Mouse (Mus musculus): ENCODE results near the gene Clnk. TPM values are rescaled to one million over a fixed set of nuclear protein-coding genes. Genes with fewer than 3 reads are reported as not detected.
A peak's percentile ranks its signal among the peaks of the same experiment; 100 is the strongest.
"Not testable (repeated sequence)": the region's sequence is repeated elsewhere in the genome, so short reads cannot be mapped to it uniquely, and the experiment has no call there.

Gene Clnk
- not detected for total RNA-seq (2021)

- no peak for DNase-seq (ENCODE audit: low spot score)
- intact Hi-C loops (cut with DNase I): no loop called here
Measured at GRCm38 (mm10) chr5:38876622-38877021, at the start of gene Clnk. TSS of gene Clnk (minus strand) at chr5:38876812.

GRCm38 (mm10) chr5:38905271-38905670 is 28.7 kb upstream of the Clnk start:
- intact Hi-C loops (cut with DNase I): no loop called here

GRCm38 (mm10) chr5:38904528-38905044 is 28.0 kb upstream of the Clnk start:
- no peak for DNase-seq (ENCODE audit: low spot score)
- intact Hi-C loops (cut with DNase I): no loop called here

More at GRCm38 (mm10) chr5:38905271-38905670, 28.7 kb upstream of the Clnk start:
- DNase-seq (ENCODE audit: low spot score): no peak

GRCm38 (mm10) chr5:38902889-38903288 is 26.3 kb upstream of the Clnk start:
- intact Hi-C loops (cut with DNase I): no loop called here
- DNase-seq (ENCODE audit: low spot score): peak; percentile 24

- DNase-seq (ENCODE audit: low spot score): peak; percentile 10
Measured at GRCm38 (mm10) chr5:38899051-38899450, 22.4 kb upstream of the Clnk start.

GRCm38 (mm10) chr5:38888646-38889045 is 12.0 kb upstream of the Clnk start:
- no peak for DNase-seq (ENCODE audit: low spot score)
- intact Hi-C loops (cut with DNase I): no loop called here

More at GRCm38 (mm10) chr5:38899051-38899450, 22.4 kb upstream of the Clnk start:
- intact Hi-C loops (cut with DNase I): no loop called here

GRCm38 (mm10) chr5:38886623-38887275 is 10.1 kb upstream of the Clnk start:
- DNase-seq (ENCODE audit: low spot score): no peak
- intact Hi-C loops (cut with DNase I): no loop called here

GRCm38 (mm10) chr5:38882635-38883034 is 6.0 kb upstream of the Clnk start:
- DNase-seq (ENCODE audit: low spot score); intact Hi-C loops (cut with DNase I): not testable (repeated sequence)

GRCm38 (mm10) chr5:38881728-38882620 is 5.4 kb upstream of the Clnk start:
- no peak for DNase-seq (ENCODE audit: low spot score)
- intact Hi-C loops (cut with DNase I): no loop called here

GRCm38 (mm10) chr5:38881416-38881727 is 4.8 kb upstream of the Clnk start:
- intact Hi-C loops (cut with DNase I): no loop called here
- no peak for DNase-seq (ENCODE audit: low spot score)

- intact Hi-C loops (cut with DNase I): no loop called here
- DNase-seq (ENCODE audit: low spot score): no peak
Measured at GRCm38 (mm10) chr5:38879989-38880706, 3.5 kb upstream of the Clnk start.

GRCm38 (mm10) chr5:38875403-38875802 is 1.2 kb downstream of the Clnk start:
- intact Hi-C loops (cut with DNase I): no loop called here
- no peak for DNase-seq (ENCODE audit: low spot score)

GRCm38 (mm10) chr5:38874931-38875330 is 1.7 kb downstream of the Clnk start:
- intact Hi-C loops (cut with DNase I): no loop called here
- DNase-seq (ENCODE audit: low spot score): no peak

GRCm38 (mm10) chr5:38872906-38873305 is 3.7 kb downstream of the Clnk start:
- intact Hi-C loops (cut with DNase I): no loop called here
- DNase-seq (ENCODE audit: low spot score): no peak

- DNase-seq (ENCODE audit: low spot score): no peak
- intact Hi-C loops (cut with DNase I): no loop called here
Measured at GRCm38 (mm10) chr5:38871591-38871990, 5.0 kb downstream of the Clnk start.

GRCm38 (mm10) chr5:38870485-38870884 is 6.1 kb downstream of the Clnk start:
- intact Hi-C loops (cut with DNase I): no loop called here
- DNase-seq (ENCODE audit: low spot score): no peak

- no peak for DNase-seq (ENCODE audit: low spot score)
- intact Hi-C loops (cut with DNase I): no loop called here
Measured at GRCm38 (mm10) chr5:38869976-38870375, 6.6 kb downstream of the Clnk start.

- no peak for DNase-seq (ENCODE audit: low spot score)
- intact Hi-C loops (cut with DNase I): no loop called here
Measured at GRCm38 (mm10) chr5:38864624-38865023, 12.0 kb downstream of the Clnk start.

GRCm38 (mm10) chr5:38863029-38863428 is 13.6 kb downstream of the Clnk start:
- DNase-seq (ENCODE audit: low spot score): no peak
- intact Hi-C loops (cut with DNase I): no loop called here

- intact Hi-C loops (cut with DNase I): no loop called here
- no peak for DNase-seq (ENCODE audit: low spot score)
Measured at GRCm38 (mm10) chr5:38862288-38862985, 14.2 kb downstream of the Clnk start.

Data from heart, postnatal 25 days (tissue).